Mouse (Mus musculus) neural tube, embryonic 10.5 days (tissue): ENCODE measurements around the gene Sytl5.

ENCODE experiments used
- DNase-seq: peaks from one replicate; pipeline ENCODE4 v3.0.0-alpha.2; 2017; ENCODE audit warnings: low spot score; ENCODE audit errors: extremely low spot score

Sytl5 gene

DNA sequence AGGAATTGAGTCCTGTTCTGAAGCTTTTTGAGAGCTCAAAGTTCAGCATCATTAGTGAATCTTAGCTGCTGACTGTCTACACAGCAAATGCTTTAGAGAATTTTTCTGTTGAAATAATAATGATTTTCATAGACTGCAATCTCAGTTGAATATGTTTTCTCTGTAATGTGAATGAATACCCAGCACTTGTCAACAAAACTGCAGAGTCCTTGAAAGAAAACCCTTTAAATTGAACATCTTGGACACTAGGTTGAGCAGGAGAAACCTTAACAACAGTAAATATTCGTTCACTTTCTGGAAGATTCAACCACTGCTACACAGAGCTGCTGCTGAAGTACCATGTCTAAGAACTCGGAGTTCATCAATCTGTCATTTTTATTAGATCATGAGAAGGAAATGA lies at the start of gene Sytl5:
TSS of gene Sytl5 (plus strand) at position 301 of the 400 bp plus-strand sequence.
- no peak for DNase-seq

DNA sequence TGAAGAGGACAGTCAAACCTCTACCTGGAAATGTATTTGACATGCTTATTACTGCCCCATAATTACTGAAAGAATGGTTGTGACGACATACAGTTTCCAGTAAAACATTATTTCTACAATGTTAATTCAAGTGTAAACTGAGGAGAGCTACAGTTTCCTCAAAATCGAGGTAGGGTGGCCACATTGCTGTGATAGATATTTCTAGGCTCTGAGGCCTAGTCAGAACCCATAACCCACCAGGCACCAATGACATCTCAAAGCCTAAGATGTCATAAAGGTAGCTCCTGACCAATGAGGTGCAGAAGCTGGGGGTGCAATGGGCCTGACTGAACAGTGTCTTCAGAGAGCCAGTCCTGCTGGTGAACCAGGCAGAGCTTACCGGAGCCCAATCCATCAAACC lies 38.8 kb upstream of the Sytl5 start, which contains the start of gene Hypm:
TSS of gene Hypm (plus strand) at position 301 of the 400 bp plus-strand sequence.
- no peak for DNase-seq

DNA sequence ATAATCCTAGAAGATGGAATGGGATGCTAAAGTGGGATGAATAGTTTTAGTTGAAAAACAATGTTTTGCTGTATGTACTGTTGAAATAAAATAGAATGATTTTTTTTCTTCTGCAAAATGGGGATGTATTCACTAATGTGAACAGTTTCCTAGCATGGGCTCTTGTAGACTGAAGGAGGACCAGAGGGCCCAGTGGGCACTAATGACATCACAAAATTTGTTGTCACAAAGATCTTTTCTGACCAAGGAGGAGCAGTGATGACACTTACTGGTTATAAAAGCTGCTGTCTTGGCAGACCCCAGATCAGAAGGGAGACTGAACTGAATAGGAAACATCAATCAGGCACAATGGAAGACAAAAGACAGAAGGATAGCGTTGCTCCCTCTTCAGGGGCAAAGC lies 36.0 kb upstream of the Sytl5 start, which contains the start of gene H2al3:
TSS of gene H2al3 (plus strand) at position 301 of the 400 bp plus-strand sequence.
- DNase-seq, result no peak

DNA sequence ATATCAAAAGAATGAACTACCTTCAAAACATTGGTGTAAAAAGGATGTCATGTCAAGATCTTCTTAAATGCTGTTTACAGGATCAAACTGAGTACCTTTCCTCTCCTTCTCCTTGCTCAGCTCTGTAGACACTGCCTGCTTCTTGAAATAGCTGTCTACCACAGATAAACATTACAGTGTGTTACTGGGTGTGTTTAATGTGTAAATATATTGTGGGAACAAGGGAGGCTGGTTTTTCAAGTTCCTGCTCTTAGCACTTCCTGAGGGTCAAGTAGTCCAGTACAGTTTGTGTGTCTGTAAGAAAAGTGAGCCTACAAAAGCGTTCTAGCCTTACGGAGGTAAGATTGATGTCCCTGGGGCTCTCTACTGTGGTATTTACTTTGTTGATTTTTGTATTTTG lies 23.6 kb upstream of the Sytl5 start:
- DNase-seq, result no peak

DNA sequence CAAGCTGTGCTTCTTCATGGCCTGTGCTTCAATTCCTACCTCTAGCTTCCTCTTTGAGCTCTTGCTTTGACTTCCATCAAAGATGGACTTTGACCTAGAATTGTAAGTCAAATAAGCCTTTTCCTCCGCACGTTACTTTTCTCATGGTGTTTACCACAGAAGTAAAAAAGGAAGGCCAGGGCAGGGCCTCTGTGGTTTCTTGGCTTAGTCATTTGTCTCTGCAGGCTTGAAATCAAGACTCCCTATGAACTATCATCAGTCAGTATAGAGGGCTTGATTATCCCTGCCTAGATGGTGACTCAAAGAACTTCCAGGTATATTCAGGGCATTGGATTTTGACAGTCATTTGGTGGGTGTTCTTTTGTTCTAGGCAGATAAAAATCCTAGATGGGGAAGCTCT lies 9.9 kb upstream of the Sytl5 start:
- DNase-seq, result no peak

DNA sequence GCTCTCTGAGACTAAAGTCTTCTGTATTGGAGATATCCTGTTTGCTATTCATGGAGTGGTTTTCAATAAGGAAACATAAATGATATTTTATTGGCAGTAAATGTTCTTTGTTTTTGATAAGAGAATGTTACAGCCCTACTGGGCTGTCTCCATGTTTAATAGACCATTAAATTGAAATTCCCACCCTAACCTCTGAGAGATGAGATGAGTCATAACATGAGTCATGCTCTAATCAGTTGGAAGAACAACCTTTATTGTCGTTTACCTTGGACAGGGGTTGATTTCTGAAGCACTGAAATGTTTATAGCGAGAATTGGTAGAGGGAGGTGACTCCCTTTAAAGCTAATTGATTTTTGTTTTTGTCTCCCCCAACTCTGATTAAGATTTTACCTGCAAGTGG lies 24.1 kb downstream of the Sytl5 start:
- DNase-seq, result no peak

DNA sequence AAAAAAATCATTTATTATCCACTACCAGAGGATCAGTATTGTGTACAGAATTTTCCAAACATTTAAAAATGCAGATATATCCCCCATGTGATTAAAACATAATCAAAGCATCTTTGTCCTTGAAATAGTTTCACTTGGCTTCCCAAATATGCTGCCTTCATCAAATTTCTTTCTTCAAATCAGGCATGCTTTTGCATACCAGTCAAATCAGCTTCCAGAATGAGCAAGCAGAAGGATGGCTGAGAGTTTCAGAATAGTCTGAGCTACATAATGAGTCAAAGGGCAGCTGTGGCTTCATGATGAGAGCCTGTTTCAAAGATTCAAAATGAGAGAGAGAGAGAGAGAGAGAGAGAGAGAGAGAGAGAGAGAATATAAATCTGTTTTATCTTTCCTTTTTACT lies 48.4 kb downstream of the Sytl5 start:
- DNase-seq, result no peak

DNA sequence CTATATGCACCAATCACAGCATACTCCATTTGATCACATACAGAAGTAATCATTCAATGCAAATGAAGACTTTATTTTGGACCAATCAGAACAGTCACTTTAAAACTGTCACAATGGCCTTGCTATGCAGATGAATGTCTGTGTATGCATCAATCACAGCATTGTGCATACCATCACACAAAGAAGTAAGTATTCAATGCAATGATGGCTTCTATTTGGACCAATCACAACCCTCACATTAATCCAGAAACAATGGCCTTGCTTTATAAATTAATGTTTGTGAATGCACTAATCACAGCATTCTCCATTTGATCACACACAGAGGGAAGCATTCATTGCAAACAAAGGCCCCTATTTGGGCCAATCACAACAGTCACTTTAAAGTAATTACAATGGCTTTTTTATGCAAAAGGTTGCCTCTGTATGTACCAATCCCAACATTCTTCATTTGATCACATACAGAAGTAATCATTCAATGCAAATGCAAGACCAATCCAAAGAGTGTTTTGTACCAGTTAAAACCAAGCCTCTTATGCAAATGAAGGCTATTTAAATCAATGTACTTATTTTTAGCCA lies 98.8 kb downstream of the Sytl5 start:
- no peak for DNase-seq

DNA sequence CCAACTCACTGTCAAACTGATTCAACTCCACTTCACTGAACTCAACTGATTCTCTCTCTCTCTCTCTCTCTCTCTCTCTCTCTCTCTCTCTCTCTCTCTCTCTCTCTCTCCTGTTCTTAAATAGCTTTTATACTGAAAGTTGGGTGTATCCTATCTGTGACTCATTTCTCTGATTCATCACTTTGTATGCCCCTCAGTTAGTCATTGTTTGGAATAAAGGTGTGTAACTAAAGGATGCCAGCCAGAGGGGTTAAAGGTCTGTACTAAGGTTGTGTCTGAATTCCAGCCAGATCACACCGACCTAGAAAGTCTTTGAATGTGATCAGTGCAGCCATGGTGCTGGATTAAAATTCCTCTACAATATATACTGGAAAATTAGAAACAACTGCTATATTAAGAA lies 115.3 kb downstream of the Sytl5 start:
- DNase-seq, result no peak

DNA sequence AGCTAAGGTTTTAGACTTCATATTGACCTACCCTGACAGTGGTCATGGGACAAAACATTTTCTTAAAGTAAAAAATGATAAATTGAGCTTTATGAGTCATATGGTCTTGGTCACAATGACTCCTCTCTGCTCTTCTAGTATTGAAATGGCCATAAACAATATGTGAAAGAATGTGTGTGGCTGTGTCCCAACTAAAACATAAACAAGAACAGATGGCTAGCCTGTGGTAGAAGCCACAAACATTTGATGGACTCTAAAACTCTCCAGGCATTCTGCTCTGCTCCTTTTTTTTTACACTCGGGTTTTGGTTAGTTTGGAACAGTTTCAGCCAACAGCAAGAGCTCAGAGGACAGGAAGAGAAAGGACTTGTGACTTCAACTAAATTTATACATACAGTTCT lies 120.5 kb downstream of the Sytl5 start:
- DNase-seq, result no peak

DNA sequence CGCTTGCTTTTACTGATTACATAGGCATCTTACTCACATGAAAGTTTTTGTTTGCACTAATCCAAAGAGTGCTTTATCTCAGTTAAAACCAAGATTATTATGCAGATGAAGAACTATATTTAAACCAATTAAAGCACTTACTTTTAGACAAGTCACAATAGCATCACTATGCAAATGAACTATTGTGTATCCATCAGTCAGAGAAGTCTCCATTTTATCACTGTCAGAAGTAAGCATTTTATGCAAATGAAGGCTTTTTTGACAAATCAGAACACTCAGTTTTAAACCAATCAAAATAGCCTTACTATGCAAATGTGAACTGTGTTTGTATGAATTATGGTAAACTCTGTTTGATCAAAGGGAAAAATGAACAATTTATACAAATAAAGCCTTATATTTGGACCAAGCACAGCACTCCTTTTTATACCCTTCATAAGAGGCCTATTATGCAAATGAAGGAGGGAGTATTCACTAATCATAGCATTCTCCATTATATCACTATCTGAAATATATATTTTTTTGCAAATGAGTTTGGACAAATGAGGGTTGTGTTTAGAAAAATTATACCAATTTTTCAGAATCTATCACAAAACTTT lies 122.4 kb downstream of the Sytl5 start:
- no peak for DNase-seq

DNA sequence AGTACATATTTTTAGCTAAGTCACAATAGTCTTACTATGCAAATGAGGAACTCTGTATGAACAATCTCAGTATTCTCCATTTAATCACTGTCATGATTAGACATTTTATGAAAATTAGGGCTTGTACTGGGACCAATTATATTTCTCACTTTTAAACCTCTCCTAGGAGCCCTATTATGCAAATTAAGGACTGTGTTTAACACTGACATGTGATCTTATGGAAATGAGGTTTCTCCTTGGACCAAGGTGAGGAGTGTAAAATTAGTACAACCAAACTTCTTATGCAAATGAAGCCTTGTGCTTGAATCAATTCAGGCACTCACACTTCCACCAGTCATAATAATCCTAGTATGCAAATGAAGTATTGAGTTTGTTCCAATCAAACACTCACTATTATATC lies 124.8 kb downstream of the Sytl5 start:
- DNase-seq, result no peak

DNA sequence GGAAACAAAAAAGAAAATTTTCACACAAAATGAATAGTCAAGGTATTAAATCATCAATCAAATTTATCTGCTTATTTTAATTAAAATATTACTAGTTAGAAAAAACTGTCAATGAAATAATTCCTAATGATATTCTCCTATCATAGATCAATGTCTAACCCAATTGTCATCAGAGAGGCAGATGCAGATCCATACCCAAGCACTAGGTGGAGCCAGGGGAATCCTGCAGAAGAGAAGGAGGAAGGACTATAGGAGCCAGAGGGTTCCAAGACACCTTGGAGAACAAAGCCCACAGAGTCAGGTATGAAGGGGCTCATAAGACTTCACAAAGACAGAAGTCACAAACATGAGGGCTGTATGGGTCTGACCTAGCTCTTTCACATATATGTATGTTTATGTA lies 149.2 kb downstream of the Sytl5 start:
- DNase-seq, result no peak
